Mouse (Mus musculus): ENCODE measurements at regions not wholly inside any gene's neighbourhood (a gene's known extent, or its start where the extent isn't known, plus 50 kb on each side); places are given as distances from the start of the nearest gene placed in this dataset.

- DNase-seq: no peak
Measured at GRCm38 (mm10) chr15:52577614-52578013, 1307.1 kb upstream of the Gm7489 start.

DNA sequence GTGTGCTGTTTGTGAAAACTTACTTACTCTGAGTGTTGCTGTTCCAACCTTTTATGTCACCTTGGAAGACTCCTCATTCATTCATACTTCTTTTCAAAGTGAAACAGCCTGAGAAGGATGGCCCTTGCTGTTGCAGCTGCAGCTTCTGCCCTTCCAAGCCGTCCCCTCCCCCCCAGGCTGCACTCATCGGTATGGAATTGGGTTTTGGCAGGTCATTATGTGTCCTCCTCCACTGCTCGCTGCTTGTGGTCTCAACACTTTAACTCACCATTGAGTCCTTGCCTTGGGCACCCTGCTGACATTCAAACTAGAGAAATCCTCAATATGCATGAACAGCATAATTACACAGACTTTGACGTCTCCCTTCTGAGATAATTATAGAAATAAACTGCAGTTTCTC, 1295.3 kb upstream of the Gm7489 start:
- DNase-seq: no peak

DNA sequence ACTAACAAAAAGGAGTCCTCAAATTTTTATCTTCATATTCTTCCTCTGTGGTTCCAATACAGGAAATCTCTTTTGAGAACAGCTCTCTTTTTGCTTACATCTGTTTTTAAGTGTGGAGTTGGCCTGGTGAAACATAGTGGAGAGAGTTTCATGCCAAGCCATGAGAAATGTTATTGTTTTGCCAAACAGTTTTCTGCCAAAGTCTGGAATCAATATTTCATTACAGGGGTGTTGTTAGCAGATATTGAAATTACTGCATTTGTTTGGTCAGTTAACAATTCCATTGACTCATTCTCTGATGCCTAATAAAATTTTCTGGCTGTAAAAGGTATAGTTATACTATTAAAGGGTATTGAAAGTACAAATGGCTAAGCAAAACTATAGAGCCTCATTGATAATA, 1285.2 kb upstream of the Gm7489 start:
- DNase-seq: no peak

DNA sequence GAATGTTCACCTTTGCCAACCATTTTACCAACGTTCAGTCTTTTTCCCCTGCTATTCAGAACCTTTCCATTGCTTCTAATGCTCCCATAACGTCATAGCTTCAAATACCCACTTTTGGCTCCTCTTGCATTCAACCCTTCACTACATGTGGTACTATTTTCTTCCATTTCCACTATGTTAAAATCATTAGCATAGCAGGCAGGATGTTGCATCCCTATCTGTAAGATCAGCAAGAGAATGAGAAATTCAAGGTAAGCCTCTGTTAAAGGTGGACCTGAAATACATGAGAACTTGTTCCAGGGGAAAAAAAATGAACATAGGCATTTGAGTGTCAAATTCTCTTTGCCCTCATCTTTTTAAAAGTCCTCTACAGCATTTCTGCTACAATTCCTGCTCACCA, 1284.7 kb upstream of the Gm7489 start:
- no peak for DNase-seq

GRCm38 (mm10) chr15:52639790-52640189, 1244.9 kb upstream of the Gm7489 start:
- no peak for DNase-seq

DNA sequence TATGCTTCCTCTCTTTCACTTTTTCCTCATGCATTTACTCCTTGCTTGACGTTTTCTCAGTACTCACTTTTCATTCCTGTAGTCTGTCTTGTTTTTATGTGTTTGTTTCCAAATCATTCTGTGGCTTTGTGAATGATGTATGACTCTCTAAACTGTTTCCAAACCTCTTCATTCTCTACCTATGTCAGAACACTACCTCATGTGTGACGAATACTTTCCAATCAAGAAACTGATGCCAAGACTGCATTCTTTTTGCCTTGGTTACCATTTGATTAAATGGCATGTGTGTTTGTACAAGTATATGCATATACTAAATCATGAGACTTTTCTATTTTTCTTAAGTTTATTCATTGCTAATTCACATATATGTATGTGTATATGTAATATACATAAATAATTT, 1238.7 kb upstream of the Gm7489 start:
- DNase-seq: no peak

DNA sequence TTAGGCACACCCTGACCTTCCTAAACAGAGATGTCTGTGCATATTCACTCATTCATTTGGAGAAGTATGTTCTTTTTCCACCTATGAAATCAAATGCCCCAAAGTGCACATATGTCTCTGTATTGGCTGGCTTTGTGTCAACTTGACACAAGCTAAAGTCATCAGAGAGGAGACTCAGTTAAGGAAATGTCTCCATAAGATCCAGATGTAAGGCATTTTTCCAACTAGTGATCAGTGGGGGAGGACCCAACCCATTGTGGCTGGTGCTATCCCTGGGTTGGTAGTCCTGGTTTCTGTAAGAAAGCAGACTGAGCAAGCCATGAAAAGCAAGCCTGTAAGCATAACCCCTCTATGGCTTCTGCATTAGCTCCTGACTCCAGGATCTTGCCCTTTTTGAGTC, 1226.8 kb upstream of the Gm7489 start:
- no peak for DNase-seq

Measured in kidney, postnatal 25 days (tissue).